Mouse (Mus musculus) C2C12 (cell line): ENCODE results near the gene Il12rb1. TPM values are rescaled to one million over a fixed set of nuclear protein-coding genes. Genes with fewer than 3 reads are reported as not detected.

Source experiments
- H3K27me3 ChIP-seq: one replicate; pipeline ENCODE4 v1.6.1; 2011; ENCODE audit not compliant: control insufficient read depth, insufficient read depth, insufficient read length
- H3K36me3 ChIP-seq: one replicate; pipeline ENCODE4 v1.6.1; 2011; ENCODE audit not compliant: control insufficient read depth, insufficient read depth
- H3K4me3 ChIP-seq: one replicate; pipeline ENCODE4 v1.5.1; 2011; ENCODE audit warnings: mild to moderate bottlenecking, control low read depth; ENCODE audit not compliant: poor library complexity, insufficient read depth, severe bottlenecking
- H3K79me2 ChIP-seq: one replicate; pipeline ENCODE4 v1.6.1; 2011; ENCODE audit not compliant: control insufficient read depth, insufficient read depth
- H3K79me3 ChIP-seq: one replicate; pipeline ENCODE4 v1.6.1; 2011; ENCODE audit warnings: low read depth, control low read depth
- H3ac ChIP-seq: one replicate; pipeline ENCODE3; 2011; ENCODE audit warnings: low read depth; ENCODE audit not compliant: control insufficient read depth, insufficient read length
- CEBPB ChIP-seq: IDR thresholded peaks from one replicate; pipeline ENCODE4 v1.6.1; 2011; ENCODE audit warnings: low read depth, mild to moderate bottlenecking, control low read depth, moderate library complexity
- CTCF ChIP-seq: IDR thresholded peaks from one replicate; pipeline ENCODE4 v1.5.1; 2011; ENCODE audit not compliant: control insufficient read depth, insufficient read depth, insufficient read length
- FOSL1 ChIP-seq: IDR thresholded peaks from one replicate; pipeline ENCODE4 v1.8.0; 2011; ENCODE audit warnings: mild to moderate bottlenecking, low read length; ENCODE audit not compliant: poor library complexity, insufficient read depth, severe bottlenecking
- MAX ChIP-seq: IDR thresholded peaks from one replicate; pipeline ENCODE4 v1.6.1; 2011; ENCODE audit warnings: mild to moderate bottlenecking, control low read depth
- MYOD1 ChIP-seq: IDR thresholded peaks from one replicate; pipeline ENCODE4 v1.6.1; 2011; ENCODE audit warnings: low read depth; ENCODE audit not compliant: control insufficient read depth, insufficient read length
- MYOG ChIP-seq: IDR thresholded peaks from one replicate; pipeline ENCODE4 v1.6.1; 2011; ENCODE audit not compliant: control insufficient read depth, insufficient read length; ENCODE audit errors: extremely low read depth
- USF1 ChIP-seq: IDR thresholded peaks from one replicate; pipeline ENCODE4 v1.6.1; 2011; ENCODE audit warnings: low read depth, mild to moderate bottlenecking, control low read depth, moderate library complexity
- polyA plus RNA-seq: library from polyadenylated mRNA; unstranded; fragments of >200 nt; fragmentation: generic; extraction: Trizol; gene quantifications from one replicate; pipeline ENCODE4 v1.2.1, GENCODE M21; 2012; ENCODE audit warnings: missing spikeins

The Il12rb1 gene
- polyA plus RNA-seq, 1 experiment, result 29.3 TPM

- no peaks in the 10 kb centered on the region for H3K79me2 ChIP-seq
- H3K36me3 ChIP-seq, result no peaks in the 10 kb centered on the region
- peak within 1 kb of the TSS; percentile 87 for H3ac ChIP-seq
- TF ChIP-seq MYOG, result no peak
- no peak for TF ChIP-seq MAX
- no peak for TF ChIP-seq USF1
- TF ChIP-seq MYOD1, result no peak
- peaks cover 2% of the 10 kb centered on the region for H3K79me3 ChIP-seq
- H3K4me3 ChIP-seq, result peak within 1 kb of the TSS; percentile 49
- H3K27me3 ChIP-seq, result peaks cover 6% of the 10 kb centered on the region
Measured at GRCm38 (mm10) chr8:70839408-70840351, 31.4 kb downstream of the Il12rb1 start, which contains the start of gene Arrdc2. Gene Arrdc2 (minus strand): TSS chr8:70839720.

- Histone ChIP-seq H3K27me3 (peaks cover 6% of the 10 kb centered on the region), H3K4me3 (no peak overlapping the region), H3K36me3 (no peaks in the 10 kb centered on the region), H3K79me3 (peaks cover 2% of the 10 kb centered on the region), H3ac (no peak overlapping the region), H3K79me2 (no peaks in the 10 kb centered on the region)
- no peak for TF ChIP-seq CTCF
- no peak for TF ChIP-seq FOSL1
- no peak for TF ChIP-seq USF1
- no peak for TF ChIP-seq MYOG
- TF ChIP-seq MAX, result no peak
- TF ChIP-seq CEBPB, result no peak
- TF ChIP-seq MYOD1, result no peak
Measured at GRCm38 (mm10) chr8:70840590-70840989, 32.3 kb downstream of the Il12rb1 start.

DNA sequence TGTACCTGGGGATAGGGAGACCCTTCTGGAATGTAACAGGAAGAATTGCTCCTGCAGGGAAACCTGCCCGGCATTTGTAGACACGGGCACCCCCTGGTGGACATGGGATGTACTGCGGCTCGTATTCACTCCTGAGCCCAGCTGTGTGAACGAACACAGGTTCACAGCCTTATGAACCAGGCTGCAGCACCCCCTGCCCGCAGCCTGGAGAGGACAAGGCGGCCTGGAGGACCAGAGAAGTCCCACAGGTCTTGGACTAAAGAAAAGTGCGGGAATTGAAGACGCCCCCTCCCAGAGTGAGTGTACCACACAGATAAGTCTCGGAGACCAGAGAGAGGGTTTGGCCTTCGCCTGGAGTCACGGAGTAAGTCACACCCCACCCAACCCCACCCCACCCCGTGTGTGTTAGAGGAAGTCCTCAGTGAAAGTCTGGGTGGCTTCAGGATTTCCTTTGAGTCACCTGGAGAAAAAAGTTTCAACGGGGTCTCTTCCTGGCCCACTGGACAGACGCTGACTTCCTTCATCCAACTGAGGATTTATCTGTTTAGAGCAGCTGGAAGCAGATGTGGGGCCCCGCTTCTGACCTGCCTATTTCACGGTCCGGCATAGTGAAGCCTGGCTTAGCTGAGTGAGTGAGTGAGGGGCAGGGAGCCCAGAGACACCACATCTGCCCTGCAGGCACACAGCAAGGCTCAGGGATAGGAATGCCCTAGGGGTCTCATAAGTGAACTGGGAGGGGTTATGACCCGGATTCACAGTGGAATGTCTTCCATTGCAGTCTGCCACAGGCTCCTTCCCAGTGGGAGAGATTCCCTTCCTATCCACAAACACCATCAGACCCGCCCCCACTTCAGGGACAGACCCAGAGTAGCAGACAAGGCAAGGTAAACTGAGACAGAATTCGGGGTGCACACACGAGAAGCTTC, 33.2 kb downstream of the Il12rb1 start:
- Histone ChIP-seq H3K79me2 (no peaks in the 10 kb centered on the region), H3K36me3 (no peaks in the 10 kb centered on the region), H3ac (no peak overlapping the region), H3K79me3 (peaks cover 2% of the 10 kb centered on the region), H3K27me3 (peaks cover 6% of the 10 kb centered on the region), H3K4me3 (no peak overlapping the region)
- TF ChIP-seq CTCF (peak; percentile 67), USF1 (no peak)

GRCm38 (mm10) chr8:70842484-70842883, 34.2 kb downstream of the Il12rb1 start:
- H3ac ChIP-seq, result no peak overlapping the region
- H3K79me3 ChIP-seq, result peaks cover 2% of the 10 kb centered on the region
- H3K79me2 ChIP-seq, result no peaks in the 10 kb centered on the region
- no peak for TF ChIP-seq CEBPB
- no peak for TF ChIP-seq MYOG
- no peak for TF ChIP-seq FOSL1
- no peak for TF ChIP-seq USF1
- TF ChIP-seq MAX, result no peak
- TF ChIP-seq CTCF, result no peak
- H3K4me3 ChIP-seq, result no peak overlapping the region
- H3K36me3 ChIP-seq, result no peaks in the 10 kb centered on the region
- H3K27me3 ChIP-seq, result peaks cover 6% of the 10 kb centered on the region

- Histone ChIP-seq H3K79me2 (no peaks in the 10 kb centered on the region), H3K36me3 (no peaks in the 10 kb centered on the region), H3K27me3 (peaks cover 6% of the 10 kb centered on the region), H3K4me3 (no peak overlapping the region), H3K79me3 (peaks cover 2% of the 10 kb centered on the region), H3ac (no peak overlapping the region)
- TF ChIP-seq FOSL1 (no peak), CTCF (no peak), MYOG (no peak), USF1 (no peak), MYOD1 (no peak), CEBPB (no peak), MAX (no peak)
Measured at GRCm38 (mm10) chr8:70843214-70843773, 35.0 kb downstream of the Il12rb1 start.
